Mouse (Mus musculus): ENCODE measurements around the gene Abcf2.

DNA sequence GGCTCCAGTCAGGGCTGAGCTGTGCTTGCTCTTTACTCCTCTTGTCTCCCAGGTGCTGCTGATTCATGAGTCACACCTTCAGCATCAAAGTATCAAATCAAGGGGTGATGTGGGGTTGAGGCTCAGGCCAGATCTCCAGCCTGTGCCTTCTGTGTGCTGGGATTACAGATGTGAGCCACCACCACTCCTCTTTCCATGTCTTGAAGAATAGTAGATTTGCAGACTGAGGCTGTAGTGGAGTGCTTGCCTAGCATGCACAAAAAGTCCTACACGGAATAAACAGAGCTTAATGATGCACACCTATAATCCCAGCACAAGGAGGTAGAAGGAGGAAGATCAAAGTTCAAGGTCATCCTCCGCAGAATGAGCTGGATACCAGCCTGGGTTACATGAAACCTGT, 20.6 kb downstream of the Abcf2 start, which contains the start of gene 4931409K22Rik:
- TF ChIP-seq CTCF (IDR thresholded peaks at IDR 0.05; ENCODE audit: extremely low read depth, insufficient read depth, low read length): no peak
- TF ChIP-seq POLR2A (IDR thresholded peaks at IDR 0.05; ENCODE audit: extremely low read depth, insufficient read depth, low read length): no peak

Measured in cortical plate, adult 2 months (tissue).